Mouse (Mus musculus) MEL (cell line): ENCODE measurements around the gene Lrpprc. TPM values are rescaled to one million over a fixed set of nuclear protein-coding genes. Genes with fewer than 3 reads are reported as not detected.

Source experiments
- DNase-seq: peaks from one replicate; pipeline ENCODE4 v3.0.0; 2011; ENCODE audit warnings: low read depth, low spot score
- H3K27ac ChIP-seq: 2 replicates; pipeline ENCODE4 v1.5.1; 2012; ENCODE audit warnings: low read depth, mild to moderate bottlenecking, control low read depth, low read length, moderate library complexity; ENCODE audit not compliant: control insufficient read depth
- H3K27me3 ChIP-seq, 2 experiments: fragments of 150-350 bp in 1 of 2; sonication (generic) in 1 of 2; 2 replicates each; pipeline ENCODE4 v1.6.1; 2012; ENCODE audit warnings: low read length in 2 of 2, mild to moderate bottlenecking in 2 of 2, improper control_type of control experiment in 1 of 2, moderate library complexity in 1 of 2; ENCODE audit not compliant: insufficient read depth in 2 of 2, control insufficient read depth in 1 of 2
- H3K36me3 ChIP-seq, 2 experiments: 2 replicates each; pipeline ENCODE4 v1.6.1; 2012 to 2014; ENCODE audit warnings: low read length in 2 of 2, improper control_type of control experiment in 1 of 2, inconsistent platforms in 1 of 2, mild to moderate bottlenecking in 1 of 2; ENCODE audit not compliant: insufficient read depth in 2 of 2, control insufficient read depth in 1 of 2
- H3K4me1 ChIP-seq, 2 experiments: fragments of 150-350 bp in 1 of 2; sonication (generic) in 1 of 2; 2 replicates each; pipeline ENCODE4 v1.6.1; 2012; ENCODE audit warnings: low read length in 2 of 2, improper control_type of control experiment in 1 of 2, mild to moderate bottlenecking in 1 of 2; ENCODE audit not compliant: insufficient read depth in 2 of 2, control insufficient read depth in 1 of 2
- H3K4me3 ChIP-seq, 2 experiments: fragments of 150-350 bp in 1 of 2; sonication (generic) in 1 of 2; 2 replicates each; pipeline ENCODE4 v1.5.1; 2012; ENCODE audit warnings: low read depth in 2 of 2, low read length in 2 of 2, mild to moderate bottlenecking in 2 of 2, moderate library complexity in 2 of 2, control low read depth in 1 of 2, improper control_type of control experiment in 1 of 2; ENCODE audit not compliant: control insufficient read depth in 1 of 2, insufficient read depth in 1 of 2
- H3K79me2 ChIP-seq: 2 replicates; pipeline ENCODE4 v1.6.1; 2012; ENCODE audit warnings: mild to moderate bottlenecking, low read length, moderate library complexity; ENCODE audit not compliant: control insufficient read depth, poor library complexity, insufficient read depth
- H3K9ac ChIP-seq: 2 replicates; pipeline ENCODE4 v1.6.1; 2012; ENCODE audit warnings: low read depth, mild to moderate bottlenecking, control low read depth, low read length, moderate library complexity; ENCODE audit not compliant: control insufficient read depth, poor library complexity, severe bottlenecking
- H3K9me3 ChIP-seq: fragments of 150-350 bp; sonication (generic); replicated peaks from 2 replicates; pipeline ENCODE4 v1.6.1; 2012; ENCODE audit warnings: mild to moderate bottlenecking, low read length, improper control_type of control experiment, moderate library complexity; ENCODE audit not compliant: insufficient read depth
- BHLHE40 ChIP-seq: IDR thresholded peaks from 2 replicates; pipeline ENCODE4 v1.6.1; 2012; ENCODE audit warnings: low read depth, mild to moderate bottlenecking, inconsistent platforms, low read length, improper control_type of control experiment, borderline replicate concordance
- CHD2 ChIP-seq: IDR thresholded peaks from 2 replicates; pipeline ENCODE4 v1.6.1; 2011; ENCODE audit warnings: low read length, improper control_type of control experiment
- CTCF ChIP-seq, 3 experiments: IDR thresholded peaks in 2 of 3; conservative IDR thresholded peaks in 1 of 3; 2 replicates each; pipeline ENCODE4 v1.5.1; 2011 to 2012; ENCODE audit warnings: low read length in 3 of 3, low read depth in 2 of 3, mild to moderate bottlenecking in 2 of 3, improper control_type of control experiment in 1 of 3, inconsistent platforms in 1 of 3, mixed read lengths in 1 of 3, moderate library complexity in 1 of 3; ENCODE audit not compliant: control insufficient read depth in 1 of 3, insufficient read depth in 1 of 3, poor library complexity in 1 of 3, severe bottlenecking in 1 of 3
- ELF1 ChIP-seq: IDR thresholded peaks from 2 replicates; pipeline ENCODE4 v1.6.1; 2014; ENCODE audit warnings: low read depth, mild to moderate bottlenecking, inconsistent platforms, low read length, improper control_type of control experiment, moderate library complexity
- EP300 ChIP-seq, 2 experiments: IDR thresholded peaks; 2 replicates each; pipeline ENCODE4 v1.6.1; 2011; ENCODE audit warnings: improper control_type of control experiment in 2 of 2, low read length in 2 of 2, low read depth in 1 of 2, mild to moderate bottlenecking in 1 of 2
- ETS1 ChIP-seq: IDR thresholded peaks from 2 replicates; pipeline ENCODE4 v1.6.1; 2012; ENCODE audit warnings: low read depth, mild to moderate bottlenecking, inconsistent platforms, low read length, improper control_type of control experiment, moderate library complexity
- GABPA ChIP-seq: IDR thresholded peaks from 2 replicates; pipeline ENCODE4 v1.6.1; 2012; ENCODE audit warnings: low read depth, mild to moderate bottlenecking, inconsistent platforms, low read length, improper control_type of control experiment, moderate library complexity
- GATA1 ChIP-seq: IDR thresholded peaks from 2 replicates; pipeline ENCODE4 v1.6.1; 2011; ENCODE audit warnings: low read depth, low read length, improper control_type of control experiment
- KAT2A ChIP-seq: conservative IDR thresholded peaks from 2 replicates; pipeline ENCODE4 v1.6.1; 2012; ENCODE audit warnings: low read depth, low read length, improper control_type of control experiment, inconsistent platforms
- MAFK ChIP-seq: IDR thresholded peaks from 2 replicates; pipeline ENCODE4 v1.6.1; 2011; ENCODE audit warnings: low read depth, mild to moderate bottlenecking, low read length, improper control_type of control experiment, borderline replicate concordance
- MAZ ChIP-seq: IDR thresholded peaks from 2 replicates; pipeline ENCODE4 v1.6.1; 2012; ENCODE audit warnings: low read depth, mild to moderate bottlenecking, inconsistent platforms, low read length, improper control_type of control experiment
- MXI1 ChIP-seq: IDR thresholded peaks from 2 replicates; pipeline ENCODE4 v1.6.1; 2011; ENCODE audit warnings: mild to moderate bottlenecking, low read depth, low read length, improper control_type of control experiment
- MYB ChIP-seq: IDR thresholded peaks from 2 replicates; pipeline ENCODE4 v1.6.1; 2011; ENCODE audit warnings: mild to moderate bottlenecking, low read depth, low read length, improper control_type of control experiment
- MYC ChIP-seq: IDR thresholded peaks from 2 replicates; pipeline ENCODE4 v1.6.1; 2011; ENCODE audit warnings: low read depth, mild to moderate bottlenecking, low read length, improper control_type of control experiment, moderate library complexity
- POLR2A ChIP-seq, 2 experiments: IDR thresholded peaks; 2 replicates each; pipeline ENCODE4 v1.6.1; 2011 to 2012; ENCODE audit warnings: low read length in 2 of 2, mild to moderate bottlenecking in 2 of 2, control low read depth in 1 of 2, improper control_type of control experiment in 1 of 2, low read depth in 1 of 2, moderate library complexity in 1 of 2; ENCODE audit not compliant: control insufficient read depth in 1 of 2, insufficient read depth in 1 of 2, poor library complexity in 1 of 2
- POLR2AphosphoS2 ChIP-seq: IDR thresholded peaks from 2 replicates; pipeline ENCODE4 v1.6.1; 2011; ENCODE audit warnings: low read length, improper control_type of control experiment
- POLR2AphosphoS5 ChIP-seq: IDR thresholded peaks from 2 replicates; pipeline ENCODE4 v1.6.1; 2012; ENCODE audit warnings: low read depth, borderline replicate concordance, mild to moderate bottlenecking, inconsistent platforms, low read length, moderate library complexity, mixed read lengths
- RCOR1 ChIP-seq: IDR thresholded peaks from 2 replicates; pipeline ENCODE4 v1.6.1; 2012; ENCODE audit warnings: low read depth, mild to moderate bottlenecking, inconsistent platforms, low read length, improper control_type of control experiment
- SIN3A ChIP-seq: IDR thresholded peaks from 2 replicates; pipeline ENCODE4 v1.6.1; 2012; ENCODE audit warnings: low read length, improper control_type of control experiment, inconsistent platforms
- SMC3 ChIP-seq: IDR thresholded peaks from 2 replicates; pipeline ENCODE4 v1.6.1; 2011; ENCODE audit warnings: low read depth, low read length, improper control_type of control experiment
- TAL1 ChIP-seq: IDR thresholded peaks from 2 replicates; pipeline ENCODE4 v1.6.1; 2012; ENCODE audit warnings: mild to moderate bottlenecking, inconsistent platforms, low read length, moderate library complexity, mixed read lengths
- TBP ChIP-seq: IDR thresholded peaks from 2 replicates; pipeline ENCODE4 v1.8.0; 2011; ENCODE audit warnings: low read depth, low read length, improper control_type of control experiment
- TCF12 ChIP-seq: IDR thresholded peaks from 2 replicates; pipeline ENCODE4 v1.6.1; 2014; ENCODE audit warnings: low read depth, mild to moderate bottlenecking, inconsistent platforms, low read length, improper control_type of control experiment, moderate library complexity
- UBTF ChIP-seq: IDR thresholded peaks from 2 replicates; pipeline ENCODE4 v1.6.1; 2012; ENCODE audit warnings: low read depth, mild to moderate bottlenecking, inconsistent platforms, low read length, improper control_type of control experiment, moderate library complexity, borderline replicate concordance; ENCODE audit not compliant: insufficient read depth
- USF1 ChIP-seq: IDR thresholded peaks from 2 replicates; pipeline ENCODE4 v1.6.1; 2014; ENCODE audit warnings: low read depth, mild to moderate bottlenecking, inconsistent platforms, low read length, improper control_type of control experiment, moderate library complexity
- ZC3H11A ChIP-seq: IDR thresholded peaks from 2 replicates; pipeline ENCODE4 v1.6.1; 2012; ENCODE audit warnings: low read depth, mild to moderate bottlenecking, inconsistent platforms, low read length, improper control_type of control experiment
- ZKSCAN1 ChIP-seq: IDR thresholded peaks from 2 replicates; pipeline ENCODE4 v1.6.1; 2012; ENCODE audit warnings: low read depth, mild to moderate bottlenecking, inconsistent platforms, low read length, improper control_type of control experiment, moderate library complexity
- ZMIZ1 ChIP-seq: IDR thresholded peaks from 2 replicates; pipeline ENCODE4 v1.6.1; 2012; ENCODE audit warnings: low read depth, mild to moderate bottlenecking, inconsistent platforms, low read length, improper control_type of control experiment, moderate library complexity
- ZNF384 ChIP-seq: IDR thresholded peaks from 2 replicates; pipeline ENCODE4 v1.6.1; 2012; ENCODE audit warnings: low read depth, mild to moderate bottlenecking, inconsistent platforms, low read length, improper control_type of control experiment
- polyA plus RNA-seq, 2 experiments: library from polyadenylated mRNA; stranded (reverse) in 1 of 2; unstranded in 1 of 2; fragments of >175 nt in 1 of 2; fragments of >200 nt in 1 of 2; gene quantifications; 2 replicates each; pipeline versions ENCODE4 v1.2.1 to v1.2.4; 2012; ENCODE audit warnings: low replicate concordance in 2 of 2, low read depth in 1 of 2; ENCODE audit not compliant: insufficient read length in 2 of 2, insufficient read depth in 1 of 2, missing spikeins in 1 of 2
- total RNA-seq: library from RNA; depleted of rRNA; stranded (reverse); fragments of 300-350 nt; gene quantifications from 2 replicates; pipeline ENCODE4 v1.2.3, GENCODE M21; 2012

Gene Lrpprc
- total and polyA plus RNA-seq, 3 experiments: 82.6 to 204 (median 99.1) TPM

- peaks cover 77% of the 10 kb centered on the region for H3K79me2 ChIP-seq
- no peak overlapping the region for H3K4me3 ChIP-seq
- H3K9ac ChIP-seq: no peak overlapping the region
- no peaks in the 10 kb centered on the region for H3K9me3 ChIP-seq
- no peak for DNase-seq
- peaks cover 2 to 11% of the 10 kb centered on the region in 2 experiments; a peak in 3 of 4 replicates for H3K36me3 ChIP-seq
- peaks cover 4 to 12% of the 10 kb centered on the region in 2 experiments; a peak in 3 of 4 replicates for H3K4me1 ChIP-seq
- TF ChIP-seq BHLHE40 (no peak), ETS1 (no peak), ZKSCAN1 (no peak), EP300 (IDR thresholded peaks at IDR 0.05; ENCODE audit: low read depth in 1 of 2, low read length in 2 of 2) (no peak), KAT2A (no peak), MXI1 (no peak), TBP (no peak), POLR2AphosphoS2 (no peak), MAZ (no peak), GATA1 (no peak), SMC3 (no peak), CTCF (IDR thresholded peaks at IDR 0.05 in 2 of 3, conservative IDR thresholded peaks at IDR 0.05 in 1 of 3; ENCODE audit: control insufficient read depth in 1 of 3, insufficient read depth in 1 of 3, low read depth in 2 of 3, low read length in 3 of 3, poor library complexity in 1 of 3, severe bottlenecking in 1 of 3) (no peak), TCF12 (no peak), UBTF (no peak), MYC (no peak), ELF1 (no peak), RCOR1 (no peak), ZC3H11A (no peak)
- TF ChIP-seq, all 39 proteins: peak for 0
- no peaks in the 10 kb centered on the region for H3K27me3 ChIP-seq
- H3K27ac ChIP-seq: no peak overlapping the region
Measured at GRCm38 (mm10) chr17:84787477-84787876, 3.1 kb downstream of the Lrpprc start.

- peaks cover 2 to 8% of the 10 kb centered on the region in 2 experiments; a peak in 3 of 4 replicates for H3K36me3 ChIP-seq
- H3K9me3 ChIP-seq: no peaks in the 10 kb centered on the region
- TF ChIP-seq CTCF (IDR thresholded peaks at IDR 0.05 in 2 of 3, conservative IDR thresholded peaks at IDR 0.05 in 1 of 3; ENCODE audit: control insufficient read depth in 1 of 3, insufficient read depth in 1 of 3, low read depth in 2 of 3, low read length in 3 of 3, poor library complexity in 1 of 3, severe bottlenecking in 1 of 3) (no peak), UBTF (no peak), MYB (no peak), ZNF384 (no peak), CHD2 (no peak), GATA1 (no peak), ELF1 (no peak), ZMIZ1 (no peak), USF1 (no peak), GABPA (no peak), SIN3A (no peak), MAFK (no peak), MYC (no peak), MAZ (no peak), POLR2AphosphoS5 (no peak), TBP (no peak), TCF12 (no peak), TAL1 (no peak), POLR2A (IDR thresholded peaks at IDR 0.05; ENCODE audit: control insufficient read depth in 1 of 2, insufficient read depth in 1 of 2, low read depth in 1 of 2, low read length in 2 of 2, poor library complexity in 1 of 2) (no peak)
Measured at GRCm38 (mm10) chr17:84786911-84787310, 3.7 kb downstream of the Lrpprc start.

More at GRCm38 (mm10) chr17:84786911-84787310, 3.7 kb downstream of the Lrpprc start:
- Histone ChIP-seq H3K9ac (no peak overlapping the region), H3K4me3 (no peak overlapping the region), H3K27ac (no peak overlapping the region), H3K79me2 (peaks cover 77% of the 10 kb centered on the region), H3K27me3 (no peaks in the 10 kb centered on the region), H3K4me1 (peaks cover 2 to 8% of the 10 kb centered on the region in 2 experiments; a peak in 2 of 4 replicates)
- DNase-seq: no peak
